Mouse (Mus musculus): ENCODE results near the gene Msh4. TPM values are rescaled to one million over a fixed set of nuclear protein-coding genes. Genes with fewer than 3 reads are reported as not detected.

The Msh4 gene
- total and polyA plus RNA-seq, 3 experiments, result 0.06 to 0.07 TPM; not detected in 1

DNA sequence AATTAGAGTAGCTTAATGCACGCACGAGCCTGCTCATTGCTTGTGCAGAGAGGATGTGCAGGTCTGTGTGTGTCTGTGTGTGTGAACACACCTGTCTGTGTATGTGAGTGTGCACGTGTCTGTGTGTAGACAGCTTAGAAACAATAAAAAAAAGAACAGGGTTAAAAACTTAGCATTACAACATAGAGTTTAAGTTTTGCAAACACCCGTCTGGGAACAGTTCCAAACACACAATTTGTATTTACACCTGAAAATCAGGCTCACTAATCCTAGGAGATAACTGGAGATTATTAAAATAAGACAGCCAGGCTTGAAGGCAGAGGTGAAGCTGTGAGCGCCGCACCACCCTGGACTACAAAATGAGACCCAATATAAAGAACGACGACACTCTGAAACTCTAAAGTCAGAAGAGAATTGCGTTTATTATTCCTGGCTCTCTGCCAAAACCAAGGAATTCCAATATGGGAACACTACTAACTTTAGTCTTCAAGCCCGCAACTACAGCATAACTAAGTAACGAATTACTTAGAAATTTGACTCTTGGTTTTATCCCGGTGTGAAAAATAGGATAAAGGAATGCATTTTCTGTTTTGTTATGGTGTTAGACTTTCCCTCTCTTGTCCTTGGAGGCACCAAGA is 37.2 kb upstream of the Msh4 start:
- H3K4me3 ChIP-seq, result peak overlapping the region; percentile 84

GRCm38 (mm10) chr3:153941613-153942012 is 35.7 kb upstream of the Msh4 start:
- WGBS, result 71% methylated on average over 13 of the region's 13 CpGs
- peaks cover 5% of the 10 kb centered on the region for H3K4me1 ChIP-seq (ENCODE audit: control insufficient read depth, insufficient read depth, low read length)

More for the DNA sequence above, 37.2 kb upstream of the Msh4 start:
- H3K27me3 ChIP-seq (ENCODE audit: control insufficient read depth, insufficient read depth, low read length), result no peaks in the 10 kb centered on the region
- H3K79me2 ChIP-seq (replicated peaks; ENCODE audit: control insufficient read depth, insufficient read depth, low read length), result no peaks in the 10 kb centered on the region; the same call in 1 of the 2 replicates
- H3K9ac ChIP-seq (ENCODE audit: low read depth, low read length), result peak overlapping the region; percentile 33; the same call in 1 of the 2 replicates
- TF ChIP-seq EP300 (IDR thresholded peaks at IDR 0.05; ENCODE audit: insufficient read depth, low read depth, low read length), result no peak
- TF ChIP-seq POLR2A (IDR thresholded peaks at IDR 0.05; ENCODE audit: insufficient read depth, low read depth, low read length), result no peak
- TF ChIP-seq CTCF (IDR thresholded peaks at IDR 0.05), result no peak
- intact Hi-C loops (cut with DNase I), result no loop called here
- no peak for DNase-seq
- peak overlapping the region; percentile 94 for H3K27ac ChIP-seq
- 18% methylated on average over 12 of the region's 12 CpGs for WGBS
- H3K36me3 ChIP-seq (ENCODE audit: control insufficient read depth, insufficient read depth, low read length), result peaks cover 10% of the 10 kb centered on the region
- peaks cover 5% of the 10 kb centered on the region for H3K4me1 ChIP-seq (ENCODE audit: control insufficient read depth, insufficient read depth, low read length)

DNA sequence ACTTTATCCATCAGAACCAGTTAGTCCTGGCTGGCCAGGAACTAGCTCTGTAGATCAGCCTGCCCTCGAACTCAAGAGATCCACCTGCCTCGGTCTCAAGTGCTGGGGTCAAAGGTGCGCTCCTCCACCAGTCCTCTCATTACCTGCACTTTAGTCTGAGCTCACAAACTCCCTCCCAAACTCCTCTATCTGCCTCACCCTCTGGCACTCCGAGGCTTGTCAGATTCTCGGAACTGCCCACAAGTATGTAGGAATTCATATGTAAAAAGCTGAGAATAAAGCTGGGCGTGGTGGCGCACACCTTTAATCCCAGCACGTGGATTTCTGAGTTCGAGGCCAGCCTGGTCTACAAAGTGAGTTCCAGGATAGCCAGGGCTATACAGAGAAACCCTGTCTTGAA is 34.5 kb upstream of the Msh4 start:
- Histone ChIP-seq H3K4me1 (ENCODE audit: control insufficient read depth, insufficient read depth, low read length) (peaks cover 5% of the 10 kb centered on the region), H3K27me3 (ENCODE audit: control insufficient read depth, insufficient read depth, low read length) (no peaks in the 10 kb centered on the region), H3K4me3 (no peak overlapping the region), H3K36me3 (ENCODE audit: control insufficient read depth, insufficient read depth, low read length) (peaks cover 13% of the 10 kb centered on the region), H3K79me2 (replicated peaks; ENCODE audit: control insufficient read depth, insufficient read depth, low read length) (no peaks in the 10 kb centered on the region; the same call in 1 of the 2 replicates), H3K9ac (ENCODE audit: low read depth, low read length) (no peak overlapping the region), H3K27ac (no peak overlapping the region)
- 86% methylated on average over 9 of the region's 9 CpGs for WGBS
- intact Hi-C loops (cut with DNase I), result no loop called here
- no peak for DNase-seq
- TF ChIP-seq EP300 (IDR thresholded peaks at IDR 0.05; ENCODE audit: insufficient read depth, low read depth, low read length) (no peak), POLR2A (IDR thresholded peaks at IDR 0.05; ENCODE audit: insufficient read depth, low read depth, low read length) (no peak), CTCF (IDR thresholded peaks at IDR 0.05) (no peak)

More at GRCm38 (mm10) chr3:153941613-153942012, 35.7 kb upstream of the Msh4 start:
- no peak for TF ChIP-seq EP300 (IDR thresholded peaks at IDR 0.05; ENCODE audit: insufficient read depth, low read depth, low read length)
- TF ChIP-seq CTCF (IDR thresholded peaks at IDR 0.05), result no peak
- TF ChIP-seq POLR2A (IDR thresholded peaks at IDR 0.05; ENCODE audit: insufficient read depth, low read depth, low read length), result no peak
- no peaks in the 10 kb centered on the region for H3K27me3 ChIP-seq (ENCODE audit: control insufficient read depth, insufficient read depth, low read length)
- peak; percentile 31 to 48 for DNase-seq
- H3K9ac ChIP-seq (ENCODE audit: low read depth, low read length), result no peak overlapping the region
- H3K27ac ChIP-seq, result peak overlapping the region; percentile 94
- peak overlapping the region; percentile 8; the same call in 1 of the 2 replicates for H3K4me3 ChIP-seq
- intact Hi-C loops (cut with DNase I), result no loop called here
- peaks cover 10% of the 10 kb centered on the region for H3K36me3 ChIP-seq (ENCODE audit: control insufficient read depth, insufficient read depth, low read length)
- H3K79me2 ChIP-seq (replicated peaks; ENCODE audit: control insufficient read depth, insufficient read depth, low read length), result no peaks in the 10 kb centered on the region; the same call in 1 of the 2 replicates

GRCm38 (mm10) chr3:153940021-153940420 is 34.1 kb upstream of the Msh4 start:
- 63% methylated on average over 8 of the region's 8 CpGs for WGBS
- no peak for TF ChIP-seq POLR2A (IDR thresholded peaks at IDR 0.05; ENCODE audit: insufficient read depth, low read depth, low read length)
- TF ChIP-seq CTCF (IDR thresholded peaks at IDR 0.05), result no peak
- TF ChIP-seq EP300 (IDR thresholded peaks at IDR 0.05; ENCODE audit: insufficient read depth, low read depth, low read length), result no peak
- Histone ChIP-seq H3K9ac (ENCODE audit: low read depth, low read length) (no peak overlapping the region), H3K4me1 (ENCODE audit: control insufficient read depth, insufficient read depth, low read length) (peaks cover 4% of the 10 kb centered on the region), H3K79me2 (replicated peaks; ENCODE audit: control insufficient read depth, insufficient read depth, low read length) (no peaks in the 10 kb centered on the region; the same call in 1 of the 2 replicates), H3K36me3 (ENCODE audit: control insufficient read depth, insufficient read depth, low read length) (peaks cover 13% of the 10 kb centered on the region), H3K4me3 (no peak overlapping the region), H3K27me3 (ENCODE audit: control insufficient read depth, insufficient read depth, low read length) (no peaks in the 10 kb centered on the region), H3K27ac (no peak overlapping the region)
- intact Hi-C loops (cut with DNase I), result no loop called here
- DNase-seq, result no peak

DNA sequence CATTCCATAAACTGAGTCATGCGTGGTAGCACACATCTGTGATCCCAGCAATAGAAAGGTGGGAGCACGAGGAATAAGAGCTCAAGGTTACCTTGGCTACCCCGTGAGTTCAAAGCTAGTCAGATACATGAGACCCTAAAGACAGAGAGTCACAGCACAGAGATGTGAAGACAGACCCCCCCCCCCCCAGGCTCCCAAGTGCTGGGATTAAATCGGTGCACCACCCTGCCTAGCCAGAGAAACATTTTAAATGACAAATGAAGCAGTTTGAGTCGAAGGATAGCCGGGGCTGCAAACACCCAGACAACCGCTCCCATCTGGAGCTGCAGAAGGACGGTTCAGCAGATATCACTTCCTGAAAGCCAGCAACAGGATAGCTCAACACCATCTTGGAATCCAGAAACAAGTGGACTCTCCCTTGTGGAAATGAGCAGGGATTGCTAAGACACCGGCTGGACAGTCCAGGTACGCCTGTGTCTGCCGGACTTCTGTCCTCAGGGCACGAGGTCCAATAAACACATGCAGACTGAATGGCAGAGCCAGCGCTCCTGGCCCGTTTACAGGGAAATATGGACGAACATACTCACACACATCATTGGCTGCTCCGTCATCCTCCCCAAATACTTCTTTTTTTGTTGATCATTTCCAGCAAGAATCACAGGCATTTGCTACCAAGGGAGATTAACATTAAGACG is 31.3 kb upstream of the Msh4 start:
- H3K27me3 ChIP-seq (ENCODE audit: control insufficient read depth, insufficient read depth, low read length), result no peaks in the 10 kb centered on the region
- intact Hi-C loops (cut with DNase I), result no loop called here
- H3K4me1 ChIP-seq (ENCODE audit: control insufficient read depth, insufficient read depth, low read length), result peaks cover 1% of the 10 kb centered on the region; the same call in 1 of the 2 replicates
- no peak overlapping the region for H3K9ac ChIP-seq (ENCODE audit: low read depth, low read length)
- H3K79me2 ChIP-seq (replicated peaks; ENCODE audit: control insufficient read depth, insufficient read depth, low read length), result no peaks in the 10 kb centered on the region
- peaks cover 19% of the 10 kb centered on the region for H3K36me3 ChIP-seq (ENCODE audit: control insufficient read depth, insufficient read depth, low read length)
- DNase-seq, result no peak
- TF ChIP-seq CTCF (IDR thresholded peaks at IDR 0.05), result no peak
- TF ChIP-seq POLR2A (IDR thresholded peaks at IDR 0.05; ENCODE audit: insufficient read depth, low read depth, low read length), result no peak
- TF ChIP-seq EP300 (IDR thresholded peaks at IDR 0.05; ENCODE audit: insufficient read depth, low read depth, low read length), result no peak
- H3K27ac ChIP-seq, result no peak overlapping the region; the same call in 1 of the 2 replicates
- H3K4me3 ChIP-seq, result no peak overlapping the region
- WGBS, result 86% methylated on average over 17 of the region's 17 CpGs

- TF ChIP-seq POLR2A (IDR thresholded peaks at IDR 0.05; ENCODE audit: insufficient read depth, low read depth, low read length) (peak; percentile 74), EP300 (IDR thresholded peaks at IDR 0.05; ENCODE audit: insufficient read depth, low read depth, low read length) (no peak)
- peak overlapping the region; percentile 54 for H3K9ac ChIP-seq (ENCODE audit: low read depth, low read length)
- no peaks in the 10 kb centered on the region for H3K27me3 ChIP-seq (ENCODE audit: control insufficient read depth, insufficient read depth, low read length)
- intact Hi-C loops (cut with DNase I), result no loop called here
- 38% methylated on average over 9 of the region's 9 CpGs for WGBS
- peak in 1 of 2 experiments; percentile 50 for DNase-seq
- no peaks in the 10 kb centered on the region for H3K79me2 ChIP-seq (replicated peaks; ENCODE audit: control insufficient read depth, insufficient read depth, low read length)
- peaks cover 1% of the 10 kb centered on the region; the same call in 1 of the 2 replicates for H3K4me1 ChIP-seq (ENCODE audit: control insufficient read depth, insufficient read depth, low read length)
- peak overlapping the region; percentile 76 for H3K27ac ChIP-seq
- H3K36me3 ChIP-seq (ENCODE audit: control insufficient read depth, insufficient read depth, low read length), result peaks cover 16% of the 10 kb centered on the region
- H3K4me3 ChIP-seq, result no peak overlapping the region
Observed at GRCm38 (mm10) chr3:153935878-153936277, 29.9 kb upstream of the Msh4 start.

Data from heart, adult 2 months (tissue).